Mouse (Mus musculus) CH12.LX (cell line): Measurements from ENCODE around the gene Gm5617. TPM values are rescaled to one million over a fixed set of nuclear protein-coding genes. Genes with fewer than 3 reads are reported as not detected.
A peak's percentile ranks its signal among the peaks of the same experiment; 100 is the strongest.

Experiments
- DNase-seq: peaks from one replicate; pipeline ENCODE4 v3.0.0-alpha.2; 2013; ENCODE audit errors: extremely low read depth
- H3K27ac ChIP-seq: 2 replicates; pipeline ENCODE4 v1.5.1; 2012; ENCODE audit warnings: low read depth, mild to moderate bottlenecking, control low read depth, moderate library complexity; ENCODE audit not compliant: insufficient read depth
- H3K27me3 ChIP-seq: replicated peaks from 2 replicates; pipeline ENCODE3; 2012; ENCODE audit warnings: inconsistent platforms
- H3K36me3 ChIP-seq, 2 experiments: replicated peaks in 1 of 2; 2 replicates each; pipeline versions ENCODE3 to v1.6.1; 2012; ENCODE audit warnings: inconsistent platforms in 1 of 2, low read length in 1 of 2, mild to moderate bottlenecking in 1 of 2, mixed read lengths in 1 of 2, moderate library complexity in 1 of 2; ENCODE audit not compliant: control insufficient read depth in 1 of 2, insufficient read depth in 1 of 2
- H3K4me1 ChIP-seq, 2 experiments: 2 replicates each; pipeline ENCODE4 v1.6.1; 2012; ENCODE audit warnings: inconsistent platforms in 1 of 2, moderate library complexity in 1 of 2; ENCODE audit not compliant: insufficient read depth in 2 of 2, control insufficient read depth in 1 of 2
- H3K4me2 ChIP-seq: 2 replicates; pipeline ENCODE4 v1.6.1; 2012; ENCODE audit warnings: low read depth, mild to moderate bottlenecking, control low read depth; ENCODE audit not compliant: poor library complexity, insufficient read depth, severe bottlenecking
- H3K4me3 ChIP-seq, 3 experiments: fragments of 150-350 bp in 1 of 3; sonication (generic) in 1 of 3; replicated peaks in 1 of 3; 2 replicates each; pipeline versions ENCODE3 to v1.5.1; 2011 to 2012; ENCODE audit warnings: low read depth in 2 of 3, low read length in 2 of 3, mild to moderate bottlenecking in 2 of 3, moderate library complexity in 2 of 3, control low read depth in 1 of 3, improper control_type of control experiment in 1 of 3, inconsistent platforms in 1 of 3, mixed read lengths in 1 of 3; ENCODE audit not compliant: poor library complexity in 1 of 3
- H3K79me2 ChIP-seq: replicated peaks from 2 replicates; pipeline ENCODE4 v1.6.1; 2012; ENCODE audit warnings: mild to moderate bottlenecking, moderate library complexity; ENCODE audit not compliant: control insufficient read depth, poor library complexity, insufficient read depth, severe bottlenecking; ENCODE audit errors: extremely low read depth
- H3K9ac ChIP-seq: 2 replicates; pipeline ENCODE4 v1.6.1; 2012; ENCODE audit warnings: low read depth, mild to moderate bottlenecking, control low read depth, moderate library complexity; ENCODE audit not compliant: insufficient read depth
- H3K9me3 ChIP-seq: replicated peaks from 2 replicates; pipeline ENCODE3; 2012; ENCODE audit warnings: low read length, inconsistent platforms, mixed read lengths
- BHLHE40 ChIP-seq: IDR thresholded peaks from 2 replicates; pipeline ENCODE4 v1.6.1; 2011; ENCODE audit warnings: mild to moderate bottlenecking, low read depth, low read length, improper control_type of control experiment
- CTCF ChIP-seq, 2 experiments: IDR thresholded peaks in 1 of 2; conservative IDR thresholded peaks in 1 of 2; 2 replicates each; pipeline ENCODE4 v1.5.1; 2011 to 2012; ENCODE audit warnings: low read depth in 2 of 2, low read length in 2 of 2, improper control_type of control experiment in 1 of 2, inconsistent platforms in 1 of 2, mild to moderate bottlenecking in 1 of 2, moderate library complexity in 1 of 2
- EP300 ChIP-seq: IDR thresholded peaks from 2 replicates; pipeline ENCODE4 v1.6.1; 2011; ENCODE audit warnings: low read length, improper control_type of control experiment
- IRF4 ChIP-seq: IDR thresholded peaks from 2 replicates; pipeline ENCODE4 v1.6.1; 2014; ENCODE audit warnings: low read depth, mild to moderate bottlenecking, inconsistent platforms, low read length, improper control_type of control experiment
- KAT2A ChIP-seq: IDR thresholded peaks from 2 replicates; pipeline ENCODE4 v1.6.1; 2012; ENCODE audit warnings: low read length, improper control_type of control experiment, inconsistent platforms; ENCODE audit not compliant: insufficient replicate concordance
- MAX ChIP-seq: IDR thresholded peaks from 2 replicates; pipeline ENCODE4 v1.6.1; 2011; ENCODE audit warnings: low read length, improper control_type of control experiment
- MEF2A ChIP-seq: IDR thresholded peaks from 2 replicates; pipeline ENCODE4 v1.6.1; 2014; ENCODE audit warnings: low read depth, mild to moderate bottlenecking, inconsistent platforms, low read length, improper control_type of control experiment, borderline replicate concordance
- MXI1 ChIP-seq: IDR thresholded peaks from 2 replicates; pipeline ENCODE4 v1.6.1; 2011; ENCODE audit warnings: mild to moderate bottlenecking, low read depth, low read length, improper control_type of control experiment
- POLR2A ChIP-seq: IDR thresholded peaks from 2 replicates; pipeline ENCODE4 v1.6.1; 2011; ENCODE audit warnings: low read depth, mild to moderate bottlenecking, improper control_type of control experiment, low read length
- TCF12 ChIP-seq: IDR thresholded peaks from 2 replicates; pipeline ENCODE4 v1.6.1; 2014; ENCODE audit warnings: low read depth, mild to moderate bottlenecking, inconsistent platforms, low read length, improper control_type of control experiment
- UBTF ChIP-seq: IDR thresholded peaks from 2 replicates; pipeline ENCODE4 v1.6.1; 2012; ENCODE audit warnings: low read depth, mild to moderate bottlenecking, inconsistent platforms, low read length, improper control_type of control experiment, moderate library complexity
- ZKSCAN1 ChIP-seq: IDR thresholded peaks from 2 replicates; pipeline ENCODE4 v1.6.1; 2012; ENCODE audit warnings: low read depth, inconsistent platforms, low read length, improper control_type of control experiment, borderline replicate concordance
- ZMIZ1 ChIP-seq: IDR thresholded peaks from 2 replicates; pipeline ENCODE4 v1.6.1; 2012; ENCODE audit warnings: low read depth, mild to moderate bottlenecking, inconsistent platforms, low read length, improper control_type of control experiment
- ZNF384 ChIP-seq: IDR thresholded peaks from 2 replicates; pipeline ENCODE4 v1.6.1; 2012; ENCODE audit warnings: low read depth, low read length, improper control_type of control experiment, inconsistent platforms
- dilution Hi-C: fragments of 300-500 bp; cut with MboI; formaldehyde crosslinking; loops from 2 replicates; pipeline ENCODE4 v1.14.3; 2020; ENCODE audit warnings: low sequenced_read_pairs; ENCODE audit not compliant: extremely low pct_unique_long_range_greater_than_20kb, extremely low pct_ligation_motif_present
- in situ Hi-C: fragments of 300-500 bp; cut with MboI; formaldehyde crosslinking; loops from 3 replicates; pipeline ENCODE4 v1.14.3; 2019; ENCODE audit warnings: low sequenced_read_pairs, low pct_ligation_motif_present, low pct_unique_long_range_greater_than_20kb, mixed read lengths
- polyA plus RNA-seq: library from polyadenylated mRNA; unstranded; fragments of >175 nt; gene quantifications from 2 replicates; pipeline ENCODE4 v1.2.1, GENCODE M21; 2012; ENCODE audit warnings: low read depth; ENCODE audit not compliant: insufficient read length
- total RNA-seq, 2 experiments: library from RNA; depleted of rRNA; stranded (reverse); fragments of 300-350 nt in 1 of 2; fragments of >200 nt in 1 of 2; gene quantifications; 2 replicates each; pipeline ENCODE4 v1.2.3; 2012 to 2014

Gene Gm5617
- total and polyA plus RNA-seq, 3 experiments = 20.4 to 35.2 (median 20.5) TPM

DNA sequence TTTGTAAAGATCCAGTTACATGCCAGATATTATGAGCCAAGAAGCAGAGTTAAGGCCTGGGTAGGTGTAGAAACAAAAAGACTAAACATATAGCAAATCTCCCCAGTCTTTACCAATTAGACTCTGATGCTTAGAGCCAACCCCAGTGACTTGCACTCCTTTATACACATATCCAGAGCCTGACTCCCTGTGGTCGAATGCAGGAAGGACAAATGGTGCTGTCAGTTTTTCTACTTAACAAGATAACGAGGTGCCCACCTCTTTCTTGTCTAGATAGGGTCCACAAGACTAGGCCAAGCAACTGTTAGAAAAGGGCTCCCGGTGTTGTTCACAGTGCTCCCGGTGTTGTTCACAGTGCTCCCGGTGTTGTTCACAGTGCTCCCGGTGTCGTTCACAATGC lies 6.0 kb downstream of the Gm5617 start:
- no peaks in the 10 kb centered on the region for H3K9me3 ChIP-seq
- H3K4me3 ChIP-seq = no peak overlapping the region
- DNase-seq = no peak
- in situ Hi-C loops = no loop called here
- peak in 1 of 2 experiments; percentile 9; a peak in 1 of 4 replicates for TF ChIP-seq CTCF (conservative IDR thresholded peaks at IDR 0.05 in 1 of 2, IDR thresholded peaks at IDR 0.05 in 1 of 2; ENCODE audit: low read depth in 2 of 2, low read length in 2 of 2)
- no peak for TF ChIP-seq BHLHE40
- no peak for TF ChIP-seq KAT2A
- no peak for TF ChIP-seq EP300
- no peak overlapping the region for H3K9ac ChIP-seq
- peaks cover under 1 to 2% of the 10 kb centered on the region in 2 experiments; a peak in 3 of 4 replicates for H3K4me1 ChIP-seq
- H3K27me3 ChIP-seq = no peaks in the 10 kb centered on the region
- no peak overlapping the region for H3K4me2 ChIP-seq
- H3K79me2 ChIP-seq = 0 out of 2 replicates have a peak, but pooled peaks cover under 1% of the 10 kb centered on the region
- dilution Hi-C loops = no loop called here
- H3K27ac ChIP-seq = no peak overlapping the region
- peaks cover 0 to 3% of the 10 kb centered on the region in 2 experiments for H3K36me3 ChIP-seq

DNA sequence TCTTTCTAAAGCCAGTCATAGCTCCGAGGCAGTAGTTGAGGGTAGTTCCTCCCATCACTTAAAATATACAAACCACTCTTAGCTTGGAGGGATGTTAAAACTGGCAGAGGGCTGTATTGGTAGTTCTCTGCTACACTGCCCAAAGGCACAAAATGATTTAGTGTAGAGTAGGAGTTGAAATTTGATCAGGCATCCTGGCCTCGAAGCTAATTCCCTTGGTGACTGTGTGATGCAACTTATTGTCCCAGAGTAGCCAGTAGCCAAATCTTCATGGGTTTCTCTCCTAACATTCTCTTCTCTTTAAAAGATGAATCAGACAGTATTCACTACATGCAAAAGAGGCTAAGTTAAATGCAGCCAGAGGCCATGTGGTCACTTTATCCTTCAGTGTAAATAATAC lies 7.8 kb downstream of the Gm5617 start:
- no peaks in the 10 kb centered on the region for H3K9me3 ChIP-seq
- no peaks in the 10 kb centered on the region for H3K36me3 ChIP-seq
- H3K27me3 ChIP-seq = no peaks in the 10 kb centered on the region
- no peak overlapping the region for H3K4me2 ChIP-seq
- no peaks in the 10 kb centered on the region for H3K79me2 ChIP-seq
- no peak overlapping the region for H3K4me3 ChIP-seq
- in situ Hi-C loops = no loop called here
- dilution Hi-C loops = no loop called here
- no peak overlapping the region for H3K27ac ChIP-seq
- TF ChIP-seq MAX (no peak), UBTF (no peak), MXI1 (no peak), ZKSCAN1 (no peak), IRF4 (no peak), TCF12 (no peak), KAT2A (no peak), MEF2A (no peak), ZNF384 (no peak)
- TF ChIP-seq, all 38 proteins: peak for 0
- no peak overlapping the region for H3K9ac ChIP-seq
- DNase-seq = no peak
- H3K4me1 ChIP-seq = no peaks in the 10 kb centered on the region

DNA sequence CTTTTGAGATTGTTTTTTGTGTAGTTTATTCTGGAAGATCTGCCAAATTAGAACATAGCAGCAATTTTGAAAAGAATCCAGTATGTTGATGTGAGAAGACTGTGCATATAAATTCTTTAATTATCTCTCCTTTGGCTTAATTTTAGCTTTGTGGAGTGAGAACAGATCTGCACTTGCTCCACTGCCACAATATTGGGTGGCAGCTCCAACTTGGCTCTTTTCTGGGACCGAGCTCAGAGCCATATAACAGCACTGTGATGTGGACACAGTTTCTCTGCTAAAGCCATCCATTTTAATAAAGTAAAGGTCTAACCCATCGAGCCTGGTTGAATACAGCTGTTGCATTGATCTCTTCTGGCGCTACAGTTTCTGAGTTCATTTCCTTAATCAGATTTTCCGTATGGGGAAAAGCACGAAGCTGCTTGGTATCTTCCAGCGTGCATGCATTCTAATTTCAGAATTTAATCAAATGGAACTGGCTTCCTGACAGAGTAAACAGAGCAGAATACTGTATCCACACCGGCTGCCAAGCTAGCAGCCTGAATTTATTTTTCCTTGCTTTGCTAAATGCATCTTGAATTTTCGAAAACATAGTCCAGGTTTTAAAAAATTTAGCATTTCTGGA lies 9.6 kb downstream of the Gm5617 start:
- no peak for DNase-seq
- no peaks in the 10 kb centered on the region for H3K4me1 ChIP-seq
- in situ Hi-C loops = no loop called here
- dilution Hi-C loops = no loop called here
- no peak overlapping the region for H3K27ac ChIP-seq
- no peaks in the 10 kb centered on the region for H3K79me2 ChIP-seq
- no peak for TF ChIP-seq POLR2A
- TF ChIP-seq ZMIZ1 = no peak
- TF ChIP-seq TCF12 = no peak
- TF ChIP-seq ZKSCAN1 = no peak
- no peaks in the 10 kb centered on the region for H3K36me3 ChIP-seq
- H3K4me2 ChIP-seq = no peak overlapping the region
- H3K9me3 ChIP-seq = peaks cover 5% of the 10 kb centered on the region
- H3K4me3 ChIP-seq = no peak overlapping the region
- no peak overlapping the region; the same call in 1 of the 2 replicates for H3K9ac ChIP-seq
- no peaks in the 10 kb centered on the region for H3K27me3 ChIP-seq
